Mouse (Mus musculus) heart, postnatal 14 days (tissue): ENCODE data around the gene Akap2. TPM values are rescaled to one million over a fixed set of nuclear protein-coding genes. Genes with fewer than 3 reads are reported as not detected.
A peak's percentile ranks its signal among the peaks of the same experiment; 100 is the strongest.

Experiments used
- DNase-seq, 2 experiments: peaks; one replicate each; pipeline ENCODE4 v3.0.0; 2021 to 2022
- intact Hi-C: fragments of 180-260 bp; cut with DNase I; formaldehyde crosslinking; loops from one replicate; pipeline ENCODE4 v1.15.1; 2025
- long read RNA-seq, 2 experiments: library from polyadenylated mRNA; stranded (forward); transcript quantifications; one replicate each; pipeline ENCODE4 v2.0.0; 2021
- total RNA-seq, 2 experiments: library from RNA; stranded (reverse); gene quantifications; 2 replicates each; pipeline ENCODE4 v1.2.3; 2021

The Akap2 gene
- total RNA-seq = 100 to 1,000 TPM; 110 to 116 TPM
- long read RNA-seq, experiment 1, full-length matches to known transcripts = 4 of 37 reads
- long read RNA-seq, experiment 1, partial matches to known transcripts = 0 of 37 reads
- long read RNA-seq, experiment 1, other reads (novel, unspliced or antisense) = 33 of 37 reads
- long read RNA-seq, experiment 2, full-length matches to known transcripts = 3 of 24 reads
- long read RNA-seq, experiment 2, partial matches to known transcripts = 0 of 24 reads
- long read RNA-seq, experiment 2, other reads (novel, unspliced or antisense) = 21 of 24 reads

DNA sequence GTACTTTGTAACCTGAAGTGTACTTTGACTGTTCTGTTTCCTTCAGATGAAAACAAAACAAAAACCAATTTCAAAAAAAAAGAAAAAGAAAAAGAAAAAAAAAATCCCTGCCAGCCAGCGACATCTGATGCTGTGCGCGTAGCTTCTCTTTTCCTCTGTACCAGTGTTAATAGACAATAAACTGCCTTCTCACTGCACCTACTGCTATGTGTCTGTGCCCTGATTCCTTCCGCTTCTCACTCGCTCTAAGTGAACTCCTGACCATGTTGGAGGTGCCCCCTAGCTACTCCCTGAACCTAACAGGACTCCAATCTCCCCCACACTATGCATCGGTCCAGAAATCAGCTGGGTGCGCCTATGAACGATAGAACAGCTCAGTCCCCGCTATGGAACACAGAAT, at the start of gene Akap2:
TSS of gene Akap2 (plus strand) at position 304 of the 400 bp plus-strand sequence.
- intact Hi-C loops = loop anchor here (5.0 kb wide), 1 partner anchor 45 kb away; no protein-coding TSS in a partner anchor
- DNase-seq = no peak

DNA sequence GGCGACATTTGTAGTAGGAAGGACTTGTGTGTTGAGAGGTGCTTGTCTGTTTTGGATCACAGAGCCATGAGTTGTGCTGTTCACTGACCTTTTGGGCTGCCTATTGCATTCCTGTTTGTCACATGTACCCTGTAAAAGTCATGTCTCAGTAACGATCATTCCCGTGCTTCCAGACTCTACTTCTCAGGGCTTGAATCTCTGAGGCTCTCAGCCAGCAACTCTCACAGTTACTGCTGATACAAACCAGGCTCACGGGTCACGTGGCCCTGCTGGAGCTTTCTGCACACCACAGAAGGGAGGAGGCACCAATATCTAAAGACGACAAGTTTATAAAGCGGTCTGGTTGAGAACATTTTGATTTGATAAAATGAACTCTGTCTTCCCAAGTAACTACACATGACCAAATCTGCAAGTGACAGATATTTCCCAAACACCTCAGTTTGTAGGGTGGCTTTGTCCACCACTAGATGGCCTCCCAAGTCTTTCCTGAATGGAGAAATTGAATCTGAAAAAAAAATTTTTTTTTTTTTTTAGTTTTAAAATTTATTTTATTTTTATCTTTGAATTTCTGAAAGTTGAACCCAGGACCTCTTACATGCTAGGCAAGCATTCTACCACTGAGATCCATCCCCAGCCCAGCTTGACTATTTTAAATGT, 46.5 kb upstream of the Akap2 start:
- intact Hi-C loops = loop anchor here (5.0 kb wide), 1 partner anchor 46 kb away; the partner anchor contains the start of gene Akap2
- DNase-seq = peak; percentile 58 to 70

DNA sequence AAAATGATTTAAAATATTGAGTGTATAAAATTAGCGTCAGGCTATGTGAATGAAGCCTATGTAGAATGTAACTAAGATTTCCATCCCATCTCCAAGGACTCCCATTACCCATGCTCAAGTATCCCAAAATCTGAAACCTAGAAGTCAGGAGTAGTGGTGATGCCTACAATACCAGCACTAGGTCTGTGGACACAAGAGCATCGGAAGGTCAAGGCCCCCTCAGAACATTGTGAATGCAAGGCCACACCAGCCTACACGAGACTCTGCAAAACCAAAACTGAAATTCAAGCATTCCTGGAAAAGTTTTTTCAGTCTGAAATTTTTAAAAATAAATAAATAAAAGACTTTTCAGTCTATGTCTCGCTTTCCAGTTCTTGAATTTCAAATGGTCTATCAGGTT, 44.9 kb upstream of the Akap2 start:
- no peak for DNase-seq
- intact Hi-C loops = loop anchor here (2.0 to 5.0 kb wide), 3 partner anchors 45 to 208 kb away; partner anchors contain the start of gene Akap2

DNA sequence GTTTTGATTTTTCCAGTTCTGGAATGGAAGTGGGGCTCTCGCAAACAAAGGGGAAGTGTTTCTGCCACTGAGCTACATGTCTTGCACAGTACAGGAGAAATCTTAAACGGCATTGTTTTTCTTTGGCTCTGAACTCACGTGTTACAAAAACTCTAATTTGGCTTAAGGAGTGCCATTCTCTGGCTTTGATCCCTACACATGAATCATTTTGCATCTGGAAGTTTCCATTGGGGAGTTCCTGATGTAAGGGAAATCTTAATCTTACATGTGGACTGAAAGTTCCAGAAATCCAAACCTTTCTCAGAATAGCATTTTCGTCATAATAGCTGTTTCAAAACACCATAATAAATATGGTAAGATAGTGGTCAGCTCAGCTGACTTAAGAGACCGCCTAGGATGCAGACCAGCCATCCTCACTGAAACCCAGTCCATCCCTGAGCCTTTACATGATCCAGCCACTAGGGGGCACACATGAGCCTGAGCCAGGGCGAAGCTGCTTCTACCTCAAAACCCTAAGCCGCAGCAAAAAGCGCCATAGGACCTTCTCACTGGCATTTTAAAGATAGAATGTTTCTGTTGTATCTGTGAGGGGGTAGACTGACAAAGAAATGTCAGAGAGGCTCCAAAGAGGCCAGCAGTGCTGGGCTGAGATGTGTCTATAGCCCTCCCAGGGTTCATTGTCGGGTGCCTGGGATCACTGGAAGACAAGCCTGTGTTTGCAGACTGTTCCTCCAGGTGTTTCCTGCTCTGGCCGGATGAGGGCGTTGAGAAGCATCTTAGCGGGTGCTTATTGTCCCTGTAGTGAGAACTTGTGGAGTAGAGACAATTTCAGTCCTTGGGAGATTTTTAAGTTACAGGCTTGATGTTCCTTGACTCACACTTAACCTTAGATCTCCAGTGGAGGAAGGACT, 44.2 kb upstream of the Akap2 start:
- DNase-seq = peak; percentile 92 to 95
- intact Hi-C loops = loop anchor here (1.0 to 5.0 kb wide), 4 partner anchors 44 to 231 kb away; partner anchors contain the start of gene Akap2

DNA sequence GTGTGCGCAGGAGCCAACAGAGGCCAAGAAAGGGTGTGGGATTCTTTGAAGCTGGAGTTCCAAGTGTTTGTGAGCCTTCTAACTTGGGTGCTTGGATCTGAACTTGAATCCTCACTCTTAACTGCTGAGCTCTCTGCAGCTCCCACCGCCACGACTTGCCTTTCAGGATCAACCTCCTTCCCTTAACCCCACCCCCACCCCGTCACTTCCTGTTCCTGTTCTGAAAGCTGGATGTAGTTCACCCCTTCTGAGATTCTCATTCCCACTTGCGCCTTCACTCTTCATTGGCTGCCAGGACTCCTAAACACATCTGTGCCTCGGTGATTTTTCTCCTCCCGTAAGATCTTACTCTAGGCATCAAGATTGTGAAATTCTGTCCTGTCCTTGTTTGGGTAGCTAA, 43.1 kb upstream of the Akap2 start:
- no peak for DNase-seq
- intact Hi-C loops = loop anchor here (2.0 to 5.0 kb wide), 2 partner anchors 43 to 172 kb away; partner anchors contain the start of gene Akap2

DNA sequence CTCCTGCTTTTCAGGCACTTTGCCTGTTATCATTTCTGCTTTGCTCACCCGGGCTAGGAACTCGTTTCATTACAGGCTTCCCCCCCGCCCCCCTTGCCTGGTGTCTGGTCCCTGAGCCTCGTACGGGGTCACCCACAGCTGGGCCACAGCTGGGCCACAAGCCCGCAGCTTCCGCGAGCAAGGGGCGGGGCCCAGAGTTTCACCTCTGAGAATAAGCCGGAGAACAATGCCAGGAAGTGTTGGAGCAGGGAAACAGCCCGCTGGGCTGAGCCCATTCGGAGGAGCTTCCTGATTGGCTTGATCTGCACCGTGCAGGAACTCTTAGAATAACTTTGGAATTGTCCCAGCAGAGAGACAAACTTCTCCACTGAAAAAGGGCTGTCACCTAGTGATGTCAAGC, 42.1 kb upstream of the Akap2 start:
- intact Hi-C loops = loop anchor here (2.0 kb wide), 1 partner anchor 171 kb away; no protein-coding TSS in a partner anchor
- DNase-seq = peak; percentile 86 to 88

DNA sequence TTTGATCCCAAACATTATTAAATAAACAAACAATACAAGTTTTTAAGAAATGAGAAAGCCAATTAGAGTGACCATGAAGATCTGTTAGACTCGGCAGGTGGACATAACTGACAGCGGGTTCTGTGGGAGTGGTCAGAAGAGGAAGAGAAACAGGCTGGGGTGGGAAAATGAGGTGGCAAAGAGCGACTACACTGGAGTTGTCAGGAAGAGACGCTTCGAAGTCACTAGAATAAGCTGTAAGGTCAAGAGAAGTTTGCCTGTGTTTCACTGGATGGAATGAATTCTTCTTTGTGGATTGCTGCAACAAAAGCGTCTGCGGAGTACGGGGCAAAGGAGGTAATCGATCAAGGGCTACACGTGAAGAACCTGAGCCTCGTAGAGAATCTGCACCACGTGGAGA, 39.5 kb upstream of the Akap2 start:
- no peak for DNase-seq
- intact Hi-C loops = no loop called here

DNA sequence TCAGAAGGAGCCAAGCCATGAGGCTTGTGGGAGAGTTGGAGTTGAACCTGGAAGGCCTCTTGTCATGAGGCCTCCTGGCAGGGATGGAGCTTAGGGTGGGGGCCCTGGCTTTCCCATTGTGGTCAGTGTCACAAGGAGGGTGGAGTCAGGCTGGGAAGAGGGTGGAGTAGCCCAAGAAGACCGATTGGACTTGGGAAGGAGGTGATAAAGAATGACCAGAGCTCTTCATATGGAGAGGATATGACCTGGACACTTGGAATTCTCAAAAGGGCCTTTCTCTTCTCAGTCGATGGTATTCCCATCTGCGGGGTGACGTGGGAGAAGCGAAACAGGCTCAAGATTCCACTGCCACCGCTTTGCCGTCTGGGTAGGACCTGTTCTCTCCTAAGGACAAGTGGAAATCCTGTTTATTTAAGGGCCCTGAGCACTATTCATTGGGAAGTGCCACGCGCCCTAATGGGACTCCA, 38.4 kb upstream of the Akap2 start:
- peak; percentile 51 to 57 for DNase-seq
- intact Hi-C loops = no loop called here

DNA sequence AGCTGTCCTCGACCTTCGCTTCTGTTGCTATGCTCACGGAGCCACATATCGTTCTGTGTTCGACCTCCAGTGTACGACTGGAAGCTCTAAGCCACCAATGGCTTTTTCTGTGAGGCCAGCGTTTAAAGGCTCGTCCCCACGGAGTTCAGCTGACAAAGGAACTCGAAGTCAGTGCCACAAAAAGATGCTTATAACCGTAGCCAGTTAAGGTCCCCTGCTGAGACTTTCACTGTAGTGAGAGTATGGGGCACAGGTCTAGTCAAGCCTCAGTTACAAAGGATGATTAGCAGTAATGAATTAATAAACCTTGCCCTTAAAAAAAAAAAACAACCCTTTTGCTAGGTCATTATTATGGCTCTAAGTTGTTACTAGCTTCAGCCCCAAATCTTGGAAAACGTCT, 37.3 kb upstream of the Akap2 start:
- intact Hi-C loops = no loop called here
- DNase-seq = no peak

DNA sequence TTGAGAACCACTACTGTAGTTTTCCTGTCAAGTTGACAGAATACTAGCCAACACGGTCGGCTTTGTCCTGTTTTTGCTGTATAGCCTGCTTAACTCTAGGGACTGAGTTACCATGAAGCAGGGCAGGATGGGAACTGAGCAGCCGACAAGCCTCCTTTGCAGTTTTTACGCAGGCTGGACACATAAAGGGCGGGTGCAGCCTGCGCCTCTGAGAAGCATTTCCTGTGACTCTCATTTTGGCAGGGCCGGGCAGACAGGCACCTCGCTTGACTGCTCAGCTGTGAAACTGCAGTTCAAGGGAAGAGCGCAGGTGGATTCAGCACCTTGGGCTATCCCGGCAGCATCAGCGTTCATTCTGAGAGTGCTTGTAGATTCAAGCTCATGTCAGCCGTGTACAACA, 35.9 kb upstream of the Akap2 start:
- peak; percentile 57 to 58 for DNase-seq
- intact Hi-C loops = no loop called here

DNA sequence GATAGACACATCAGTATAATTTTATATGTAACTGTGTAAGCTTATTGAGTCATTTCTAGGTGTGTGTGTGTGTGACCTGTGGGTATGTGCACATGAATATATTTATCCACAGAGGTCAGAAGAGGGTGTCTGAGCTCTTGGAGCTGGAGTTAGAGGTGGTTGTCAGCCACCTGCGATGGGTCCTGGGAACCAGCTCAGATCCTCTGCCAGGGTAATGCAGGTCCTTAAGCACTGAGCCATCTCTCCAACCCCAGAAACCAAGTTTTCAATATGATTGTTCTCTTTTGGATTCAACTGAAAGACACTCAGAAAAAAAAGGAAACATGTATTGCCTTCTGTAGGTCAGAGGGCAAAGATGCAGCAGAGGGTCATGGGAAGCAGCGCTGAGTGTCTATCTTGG, 35.1 kb upstream of the Akap2 start:
- intact Hi-C loops = no loop called here
- no peak for DNase-seq

DNA sequence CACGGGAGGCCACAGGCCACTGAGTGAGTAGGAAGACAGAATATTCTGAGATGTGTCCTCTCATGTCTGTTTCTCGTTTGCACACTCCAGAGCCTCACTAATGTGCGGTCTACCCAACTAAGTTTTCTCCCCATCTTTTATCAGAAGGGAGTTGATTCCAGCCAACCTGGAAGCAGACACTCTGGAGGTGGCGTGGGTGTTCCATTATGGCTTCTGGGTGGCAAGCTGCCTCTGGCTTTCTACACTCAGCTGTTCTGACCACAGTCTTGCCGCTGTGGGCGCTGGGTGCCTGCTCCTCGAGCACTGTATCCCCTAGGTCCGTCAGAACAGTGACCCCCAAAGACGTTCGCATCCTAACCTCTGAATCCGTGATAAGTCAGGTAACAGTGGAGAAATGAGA, 34.5 kb upstream of the Akap2 start:
- no peak for DNase-seq
- intact Hi-C loops = no loop called here

DNA sequence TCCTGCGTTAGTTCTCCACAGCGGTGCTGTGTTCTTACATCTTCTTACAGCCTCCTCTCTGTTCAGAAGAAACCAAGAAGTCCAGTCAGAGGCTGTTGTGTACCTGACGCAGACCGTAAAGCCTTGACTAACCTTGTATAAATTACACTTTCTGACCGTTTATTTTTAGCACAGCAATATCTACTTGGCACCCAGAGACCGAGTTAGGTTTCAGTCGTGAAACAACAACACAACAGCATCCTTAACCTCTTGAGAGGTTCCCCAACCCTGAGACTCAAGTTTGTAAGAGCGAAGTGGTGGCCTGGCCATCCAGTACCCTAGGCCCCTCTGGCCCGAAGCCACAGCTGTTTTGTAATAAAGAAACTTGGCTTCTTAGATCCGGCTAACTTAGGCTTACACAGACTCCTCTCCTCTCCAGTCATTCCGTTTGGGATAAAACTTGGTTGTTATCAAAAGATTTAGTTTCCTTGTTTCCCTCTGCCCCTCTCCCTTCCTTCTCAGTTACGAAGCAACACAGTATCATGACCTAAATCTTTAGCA, 32.7 kb upstream of the Akap2 start:
- peak in 1 of 2 experiments; percentile 19 for DNase-seq
- intact Hi-C loops = no loop called here

DNA sequence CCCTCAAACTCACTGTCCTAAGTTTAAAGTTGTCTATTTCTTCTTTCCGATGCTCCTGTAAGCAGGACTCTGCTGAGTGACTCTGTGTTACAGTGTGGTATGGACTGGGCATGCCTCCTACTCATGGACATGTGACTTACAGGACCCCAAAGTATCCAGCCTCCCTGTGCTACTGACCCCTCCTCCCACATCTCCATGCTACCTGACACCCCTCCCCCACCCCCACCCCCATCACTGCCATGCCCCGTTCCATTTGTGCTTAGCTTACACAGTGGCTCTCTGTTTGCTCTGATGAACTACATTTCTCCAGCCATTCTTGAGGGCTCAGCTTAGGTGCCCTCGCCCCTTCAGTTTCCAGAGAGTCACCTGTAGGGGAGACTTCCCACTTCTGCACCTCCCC, 30.7 kb upstream of the Akap2 start:
- no peak for DNase-seq
- intact Hi-C loops = no loop called here

DNA sequence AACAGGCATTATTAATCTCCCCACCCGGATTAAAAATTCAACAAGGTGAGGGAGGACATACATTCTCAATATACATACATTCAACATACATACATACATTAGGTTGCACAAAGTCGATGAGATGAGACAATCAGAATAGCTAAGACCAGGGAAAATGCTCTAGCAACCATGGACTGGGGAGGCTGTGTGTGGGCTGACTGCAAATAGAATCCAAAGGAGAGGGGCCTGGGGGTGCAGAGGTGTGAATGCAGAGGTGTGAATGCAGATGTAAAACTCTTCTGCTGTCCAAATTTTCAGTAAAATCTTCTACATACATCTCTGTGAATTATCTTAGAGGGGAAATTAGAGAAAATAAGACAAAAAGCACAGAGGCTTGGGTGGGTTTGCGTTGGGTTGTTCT, 29.9 kb upstream of the Akap2 start:
- no peak for DNase-seq
- intact Hi-C loops = no loop called here

DNA sequence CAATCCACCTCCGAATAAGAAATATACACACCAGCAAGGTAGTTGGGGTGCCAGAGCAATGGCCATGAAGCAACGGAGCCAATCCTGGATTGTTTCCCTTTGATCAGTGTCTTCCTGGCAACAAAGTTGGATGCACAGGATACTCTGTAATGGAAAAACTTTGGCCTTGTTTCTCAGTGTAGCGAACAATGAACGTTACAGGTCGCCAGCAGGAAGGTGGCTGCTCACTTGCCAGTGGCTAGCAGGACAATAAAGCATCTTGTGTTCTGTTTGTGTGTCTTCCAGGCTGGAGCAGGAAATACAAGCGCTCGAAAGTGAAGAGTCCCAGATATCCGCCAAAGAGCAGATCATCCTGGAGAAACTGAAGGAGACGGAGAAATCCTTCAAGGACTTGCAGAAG, 29.3 kb upstream of the Akap2 start:
- no peak for DNase-seq
- intact Hi-C loops = no loop called here

DNA sequence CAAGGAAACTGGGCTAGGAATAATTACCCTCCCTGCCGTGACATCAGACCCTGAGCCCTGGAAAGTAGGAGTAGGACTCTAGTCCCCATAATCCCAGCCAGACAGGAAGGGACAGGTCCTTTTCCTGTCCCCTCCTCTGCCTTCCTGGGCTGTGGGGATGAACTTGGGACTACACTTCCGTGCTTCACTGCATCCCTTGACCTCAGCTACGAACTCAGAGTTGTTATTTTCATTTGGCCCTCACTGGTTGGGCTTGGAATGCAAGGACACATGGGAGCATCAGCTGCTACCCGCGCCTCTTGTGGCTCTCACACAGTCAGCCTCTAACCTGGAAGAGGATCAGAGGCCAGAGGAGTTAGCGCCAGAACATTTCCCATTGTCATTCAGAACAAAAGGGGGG, 27.5 kb upstream of the Akap2 start:
- DNase-seq = no peak
- intact Hi-C loops = no loop called here

DNA sequence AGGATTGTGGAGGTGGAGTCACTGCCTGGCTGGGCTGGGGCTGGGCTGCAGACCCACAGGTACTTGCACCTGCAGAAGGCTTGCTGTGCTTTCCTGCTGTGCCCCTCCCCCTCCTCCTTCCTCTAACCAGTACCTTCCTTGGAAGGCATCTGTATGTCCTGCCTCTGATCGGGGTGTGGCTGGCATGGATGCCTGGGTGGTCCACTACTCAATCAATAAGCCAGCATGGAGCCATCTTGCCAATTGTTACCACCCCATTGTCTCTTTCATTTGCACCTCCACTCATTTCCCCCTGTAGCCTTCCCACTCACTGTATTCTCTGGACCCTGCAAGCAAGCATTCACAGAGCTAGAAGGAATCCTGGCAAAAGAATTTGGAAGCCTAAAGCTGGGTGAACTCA, 26.7 kb upstream of the Akap2 start:
- intact Hi-C loops = no loop called here
- DNase-seq = no peak

DNA sequence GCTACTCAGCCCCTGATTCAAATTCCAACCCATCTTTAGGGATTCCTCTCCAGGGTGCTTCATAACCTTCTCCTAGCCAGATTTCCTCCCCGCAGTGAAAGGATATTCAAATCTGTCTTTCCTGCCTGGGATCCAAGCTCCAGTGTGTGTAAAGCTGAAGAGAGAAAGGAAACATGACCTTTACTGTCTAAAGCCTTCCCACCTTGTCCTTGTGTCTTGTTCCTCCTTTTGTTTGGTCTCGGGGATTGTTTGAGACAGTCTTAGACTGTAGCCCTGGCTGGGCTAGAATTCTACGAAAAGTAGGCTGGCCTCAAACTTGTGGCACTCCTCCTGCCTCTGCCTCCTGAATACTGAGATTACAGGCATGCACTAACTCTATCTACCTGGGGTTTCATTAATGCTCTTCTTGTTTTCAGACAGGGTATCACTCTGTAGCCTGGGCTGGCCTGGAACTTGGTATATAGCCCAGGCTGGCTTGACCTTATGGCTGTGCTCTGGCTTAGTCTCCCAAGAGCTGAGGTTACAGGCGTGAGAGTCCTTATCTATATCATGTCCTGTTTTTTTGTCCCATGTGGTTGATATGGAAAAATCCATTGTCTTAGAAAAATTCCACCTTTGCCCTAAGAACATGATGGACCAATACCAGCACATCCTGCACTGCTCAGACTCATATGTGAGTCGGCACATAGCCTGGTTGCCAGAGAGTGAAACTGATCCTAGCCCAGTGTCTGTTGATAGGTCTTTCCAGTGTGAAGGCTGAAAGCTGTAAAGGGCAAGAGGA, 22.9 kb upstream of the Akap2 start:
- intact Hi-C loops = no loop called here
- no peak for DNase-seq

DNA sequence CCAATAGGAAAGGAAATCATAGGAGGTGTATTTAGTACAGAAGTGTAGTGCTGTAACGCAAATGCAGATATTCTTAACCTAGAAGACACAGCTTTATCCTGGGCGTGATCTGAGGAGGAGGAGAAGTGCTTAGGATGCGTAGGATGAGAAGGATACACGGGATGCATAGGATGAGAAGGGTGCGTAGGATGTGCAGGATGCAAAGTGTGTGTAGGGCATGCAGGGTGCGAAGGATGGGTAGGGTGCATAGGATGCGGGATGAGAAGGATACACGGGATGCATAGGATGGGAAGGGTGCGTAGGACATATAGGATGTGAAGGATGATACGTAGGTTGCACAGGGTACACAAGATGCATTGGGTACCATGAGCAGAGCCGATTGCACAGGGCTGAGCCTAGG, 20.5 kb upstream of the Akap2 start:
- intact Hi-C loops = no loop called here
- DNase-seq = no peak
